Mouse (Mus musculus) spleen, adult 2 months (tissue): ENCODE measurements around the gene Ankrd23.

Source experiments
- CTCF ChIP-seq: fragments of 200-500 bp; IDR thresholded peaks from 2 replicates; pipeline ENCODE4 v1.5.1; 2011; ENCODE audit warnings: mild to moderate bottlenecking, inconsistent platforms; ENCODE audit not compliant: insufficient read depth, insufficient read length, insufficient replicate concordance; ENCODE audit errors: extremely low read depth
- POLR2A ChIP-seq: fragments of 200-500 bp; IDR thresholded peaks from 2 replicates; pipeline ENCODE4 v1.6.1; 2011; ENCODE audit warnings: low read depth, low read length, inconsistent platforms

DNA sequence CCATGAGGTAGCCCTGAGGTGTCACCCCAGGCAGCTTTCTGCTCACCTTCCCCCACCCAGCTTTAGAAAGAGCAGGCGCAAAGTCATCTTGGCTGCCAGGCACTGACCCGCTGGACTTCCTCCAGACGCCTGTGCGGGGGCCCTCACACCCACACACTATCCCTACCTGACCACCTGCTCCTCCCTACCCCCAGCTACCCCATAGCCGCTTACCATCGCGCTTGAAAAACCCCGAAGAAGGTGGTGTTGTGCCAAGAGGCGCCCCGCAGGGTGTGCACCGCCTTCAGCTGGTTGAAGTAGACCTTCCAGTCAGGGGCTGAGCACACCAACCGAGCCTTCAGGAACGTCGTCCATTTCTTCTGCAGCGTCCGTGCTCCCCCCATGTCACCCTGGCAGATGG is 15.8 kb upstream of the Ankrd23 start:
- TF ChIP-seq POLR2A (no peak), CTCF (no peak)
